Mouse (Mus musculus): ENCODE results near the gene Gm34653. TPM values are rescaled to one million over a fixed set of nuclear protein-coding genes. Genes with fewer than 3 reads are reported as not detected.
A peak's percentile ranks its signal among the peaks of the same experiment; 100 is the strongest.
"Not testable (repeated sequence)": the region's sequence is repeated elsewhere in the genome, so short reads cannot be mapped to it uniquely, and the experiment has no call there.

The Gm34653 gene
- polyA plus RNA-seq, 1 experiment from 2014 or later: not detected

GRCm38 (mm10) chr2:34826460-34827231, 6.2 kb upstream of the Gm34653 start:
- Histone ChIP-seq H3K9me3 (no peaks in the 10 kb centered on the region), H3K4me1 (peaks cover 11% of the 10 kb centered on the region; the same call in 1 of the 2 replicates), H3K9ac (peak overlapping the region; percentile 90), H3K4me3 (peak overlapping the region; percentile 98), H3K27me3 (no peaks in the 10 kb centered on the region), H3K27ac (no peak overlapping the region; the same call in 1 of the 2 replicates), H3K36me3 (no peaks in the 10 kb centered on the region), H3K4me2 (replicated peaks) (peak overlapping the region; percentile 73)
- no peak for ATAC-seq (ENCODE audit: insufficient number of reproducible peaks, insufficient read depth, low FRiP score, low TSS enrichment)
- WGBS: 34% methylated on average over 20 of the region's 21 CpGs

- H3K27ac ChIP-seq: no peak overlapping the region
Observed at GRCm38 (mm10) chr2:34827591-34827990, 5.2 kb upstream of the Gm34653 start.

GRCm38 (mm10) chr2:34828026-34828425, 4.8 kb upstream of the Gm34653 start:
- no peak overlapping the region for H3K27ac ChIP-seq
- no peak overlapping the region for H3K4me3 ChIP-seq
- H3K9me3 ChIP-seq: no peaks in the 10 kb centered on the region
- H3K36me3 ChIP-seq: no peaks in the 10 kb centered on the region
- H3K4me2 ChIP-seq (replicated peaks): no peak overlapping the region
- no peaks in the 10 kb centered on the region for H3K27me3 ChIP-seq
- 91% methylated on average over 1 of the region's 1 CpGs for WGBS
- peaks cover 11% of the 10 kb centered on the region; the same call in 1 of the 2 replicates for H3K4me1 ChIP-seq
- ATAC-seq (ENCODE audit: insufficient number of reproducible peaks, insufficient read depth, low FRiP score, low TSS enrichment): no peak
- no peak overlapping the region for H3K9ac ChIP-seq

More at GRCm38 (mm10) chr2:34827591-34827990, 5.2 kb upstream of the Gm34653 start:
- H3K27me3 ChIP-seq: no peaks in the 10 kb centered on the region
- no peak overlapping the region for H3K4me3 ChIP-seq
- H3K4me2 ChIP-seq (replicated peaks): no peak overlapping the region
- H3K4me1 ChIP-seq: peaks cover 11% of the 10 kb centered on the region; the same call in 1 of the 2 replicates
- no peaks in the 10 kb centered on the region for H3K36me3 ChIP-seq
- WGBS: 84% methylated on average over 4 of the region's 4 CpGs
- no peak overlapping the region for H3K9ac ChIP-seq
- no peak for ATAC-seq (ENCODE audit: insufficient number of reproducible peaks, insufficient read depth, low FRiP score, low TSS enrichment)
- H3K9me3 ChIP-seq: no peaks in the 10 kb centered on the region

GRCm38 (mm10) chr2:34830066-34830465, 2.7 kb upstream of the Gm34653 start:
- not testable (repeated sequence) for H3K9ac ChIP-seq; H3K4me2 ChIP-seq (replicated peaks); H3K27me3 ChIP-seq; ATAC-seq (ENCODE audit: insufficient number of reproducible peaks, insufficient read depth, low FRiP score, low TSS enrichment); H3K4me3 ChIP-seq; H3K9me3 ChIP-seq; H3K27ac ChIP-seq; H3K4me1 ChIP-seq; H3K36me3 ChIP-seq
- 93% methylated on average over 17 of the region's 17 CpGs for WGBS

- Histone ChIP-seq H3K4me3 (no peak overlapping the region), H3K27ac (no peak overlapping the region), H3K9me3 (no peaks in the 10 kb centered on the region), H3K4me2 (replicated peaks) (no peak overlapping the region), H3K4me1 (no peaks in the 10 kb centered on the region; the same call in 1 of the 2 replicates), H3K36me3 (no peaks in the 10 kb centered on the region), H3K9ac (no peak overlapping the region), H3K27me3 (no peaks in the 10 kb centered on the region)
- ATAC-seq (ENCODE audit: insufficient number of reproducible peaks, insufficient read depth, low FRiP score, low TSS enrichment): no peak
- 88% methylated on average over 17 of the region's 17 CpGs for WGBS
Observed at GRCm38 (mm10) chr2:34833624-34834023, 817 bp downstream of the Gm34653 start.

GRCm38 (mm10) chr2:34835669-34836068, 2.9 kb downstream of the Gm34653 start:
- Histone ChIP-seq H3K4me1 (no peaks in the 10 kb centered on the region; the same call in 1 of the 2 replicates), H3K4me2 (replicated peaks) (no peak overlapping the region), H3K27ac (no peak overlapping the region), H3K9ac (no peak overlapping the region), H3K36me3 (no peaks in the 10 kb centered on the region), H3K27me3 (no peaks in the 10 kb centered on the region), H3K9me3 (no peaks in the 10 kb centered on the region), H3K4me3 (no peak overlapping the region)
- ATAC-seq (ENCODE audit: insufficient number of reproducible peaks, insufficient read depth, low FRiP score, low TSS enrichment): no peak
- WGBS: 78% methylated on average over 3 of the region's 3 CpGs

GRCm38 (mm10) chr2:34840143-34840542, 7.3 kb downstream of the Gm34653 start:
- H3K27me3 ChIP-seq; ATAC-seq (ENCODE audit: insufficient number of reproducible peaks, insufficient read depth, low FRiP score, low TSS enrichment); H3K4me2 ChIP-seq (replicated peaks); H3K4me1 ChIP-seq; H3K9ac ChIP-seq; H3K27ac ChIP-seq; H3K4me3 ChIP-seq; H3K9me3 ChIP-seq; H3K36me3 ChIP-seq: not testable (repeated sequence)
- 80% methylated on average over 5 of the region's 5 CpGs for WGBS

- Histone ChIP-seq H3K4me3 (no peak overlapping the region), H3K9ac (no peak overlapping the region), H3K9me3 (no peaks in the 10 kb centered on the region), H3K36me3 (no peaks in the 10 kb centered on the region), H3K27me3 (no peaks in the 10 kb centered on the region), H3K4me1 (no peaks in the 10 kb centered on the region; the same call in 1 of the 2 replicates), H3K4me2 (replicated peaks) (no peak overlapping the region), H3K27ac (no peak overlapping the region)
- 86% methylated on average over 8 of the region's 8 CpGs for WGBS
- ATAC-seq (ENCODE audit: insufficient number of reproducible peaks, insufficient read depth, low FRiP score, low TSS enrichment): no peak
Observed at GRCm38 (mm10) chr2:34841706-34842105, 8.9 kb downstream of the Gm34653 start.

- Histone ChIP-seq H3K36me3 (no peaks in the 10 kb centered on the region), H3K27ac (no peak overlapping the region), H3K4me2 (replicated peaks) (no peak overlapping the region), H3K4me3 (no peak overlapping the region), H3K9me3 (no peaks in the 10 kb centered on the region), H3K4me1 (no peaks in the 10 kb centered on the region), H3K27me3 (no peaks in the 10 kb centered on the region), H3K9ac (no peak overlapping the region)
- 84% methylated on average over 11 of the region's 11 CpGs for WGBS
- no peak for ATAC-seq (ENCODE audit: insufficient number of reproducible peaks, insufficient read depth, low FRiP score, low TSS enrichment)
Observed at GRCm38 (mm10) chr2:34843211-34843939, 10.6 kb downstream of the Gm34653 start.

- Histone ChIP-seq H3K27me3 (no peaks in the 10 kb centered on the region), H3K27ac (no peak overlapping the region), H3K9ac (no peak overlapping the region), H3K4me1 (no peaks in the 10 kb centered on the region), H3K4me3 (no peak overlapping the region), H3K9me3 (no peaks in the 10 kb centered on the region), H3K4me2 (replicated peaks) (no peak overlapping the region), H3K36me3 (peaks cover 34% of the 10 kb centered on the region)
- 88% methylated on average over 1 of the region's 1 CpGs for WGBS
- no peak for ATAC-seq (ENCODE audit: insufficient number of reproducible peaks, insufficient read depth, low FRiP score, low TSS enrichment)
Observed at GRCm38 (mm10) chr2:34847702-34848101, 14.9 kb downstream of the Gm34653 start.

- H3K9ac ChIP-seq: no peak overlapping the region
- no peak overlapping the region for H3K27ac ChIP-seq
- WGBS: 93% methylated on average over 4 of the region's 4 CpGs
- no peaks in the 10 kb centered on the region for H3K27me3 ChIP-seq
- peaks cover 95% of the 10 kb centered on the region for H3K36me3 ChIP-seq
- ATAC-seq (ENCODE audit: insufficient number of reproducible peaks, insufficient read depth, low FRiP score, low TSS enrichment): no peak
- no peak overlapping the region for H3K4me3 ChIP-seq
- H3K4me1 ChIP-seq: no peaks in the 10 kb centered on the region
- no peaks in the 10 kb centered on the region for H3K9me3 ChIP-seq
- no peak overlapping the region for H3K4me2 ChIP-seq (replicated peaks)
Observed at GRCm38 (mm10) chr2:34855265-34855664, 22.5 kb downstream of the Gm34653 start.

GRCm38 (mm10) chr2:34857728-34858127, 24.9 kb downstream of the Gm34653 start:
- no peaks in the 10 kb centered on the region for H3K9me3 ChIP-seq
- H3K4me2 ChIP-seq (replicated peaks): no peak overlapping the region
- no peaks in the 10 kb centered on the region for H3K27me3 ChIP-seq
- no peak overlapping the region for H3K9ac ChIP-seq
- 91% methylated on average over 8 of the region's 8 CpGs for WGBS
- H3K27ac ChIP-seq: no peak overlapping the region
- H3K4me3 ChIP-seq: no peak overlapping the region
- no peak for ATAC-seq (ENCODE audit: insufficient number of reproducible peaks, insufficient read depth, low FRiP score, low TSS enrichment)
- peaks cover 88% of the 10 kb centered on the region for H3K36me3 ChIP-seq
- H3K4me1 ChIP-seq: no peaks in the 10 kb centered on the region

All from embryonic facial prominence, embryonic 12.5 days (tissue).